Mouse (Mus musculus): ENCODE data around the gene Mapre3.

Mapre3 gene

DNA sequence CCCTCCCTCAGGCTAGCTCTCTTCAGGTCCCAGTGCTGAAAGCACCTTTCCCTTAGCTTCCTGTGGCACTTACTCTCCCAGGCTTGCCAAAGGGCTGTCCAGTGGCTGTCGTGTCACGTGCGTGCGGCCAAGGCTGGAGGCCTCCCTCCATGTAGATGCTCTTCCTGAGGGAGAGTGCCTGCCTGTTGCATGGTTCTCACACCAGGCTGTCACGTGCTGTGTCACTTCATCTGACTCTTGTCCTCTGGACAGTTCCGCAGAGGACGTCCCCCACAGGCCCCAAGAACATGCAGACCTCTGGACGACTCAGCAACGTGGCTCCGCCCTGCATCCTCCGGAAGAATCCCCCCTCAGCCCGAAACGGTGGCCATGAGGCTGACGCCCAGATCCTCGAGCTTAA lies 49.9 kb downstream of the Mapre3 start:
- Histone ChIP-seq H3K27me3 (ENCODE audit: insufficient read depth, low read length) (peaks cover 12% of the 10 kb centered on the region), H3K4me1 (replicated peaks; ENCODE audit: low read depth, low read length) (peaks cover 38% of the 10 kb centered on the region), H3K4me3 (replicated peaks; ENCODE audit: low read length) (peak overlapping the region; percentile 30), H3K9me3 (ENCODE audit: low read length) (no peaks in the 10 kb centered on the region), H3K36me3 (ENCODE audit: insufficient read depth, low read length) (no peaks in the 10 kb centered on the region)
- TF ChIP-seq CTCF (conservative IDR thresholded peaks at IDR 0.05; ENCODE audit: low read length) (no peak), NANOG (IDR thresholded peaks at IDR 0.05; ENCODE audit: borderline replicate concordance, low read length) (no peak), POU5F1 (IDR thresholded peaks at IDR 0.05; ENCODE audit: borderline replicate concordance, low read length) (no peak)

DNA sequence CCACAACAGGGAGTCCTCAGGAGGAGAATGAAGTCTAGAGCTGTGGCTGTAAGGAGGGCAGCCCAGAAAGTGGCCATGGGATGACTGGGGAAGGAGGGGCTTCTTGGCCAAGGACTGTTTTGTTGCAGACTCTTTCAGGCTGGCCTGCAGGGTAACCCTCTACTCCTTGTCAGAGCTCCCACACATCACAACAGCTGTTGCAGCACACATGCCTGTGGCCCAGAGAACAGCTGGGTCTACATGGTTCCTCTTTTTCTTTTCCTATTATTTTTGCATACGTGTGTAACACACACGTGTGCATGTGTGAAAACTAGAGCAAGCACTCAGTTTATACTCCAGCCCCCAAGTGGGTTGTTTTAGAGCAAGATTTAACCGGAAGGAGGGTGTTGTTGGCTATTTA lies 52.4 kb downstream of the Mapre3 start:
- H3K9me3 ChIP-seq (ENCODE audit: low read length), result no peaks in the 10 kb centered on the region
- no peak overlapping the region for H3K4me3 ChIP-seq (replicated peaks; ENCODE audit: low read length)
- TF ChIP-seq NANOG (IDR thresholded peaks at IDR 0.05; ENCODE audit: borderline replicate concordance, low read length), result no peak
- H3K36me3 ChIP-seq (ENCODE audit: insufficient read depth, low read length), result peaks cover 16% of the 10 kb centered on the region
- peaks cover 12% of the 10 kb centered on the region; the same call in 1 of the 2 replicates for H3K27me3 ChIP-seq (ENCODE audit: insufficient read depth, low read length)
- peaks cover 57% of the 10 kb centered on the region for H3K4me1 ChIP-seq (replicated peaks; ENCODE audit: low read depth, low read length)

DNA sequence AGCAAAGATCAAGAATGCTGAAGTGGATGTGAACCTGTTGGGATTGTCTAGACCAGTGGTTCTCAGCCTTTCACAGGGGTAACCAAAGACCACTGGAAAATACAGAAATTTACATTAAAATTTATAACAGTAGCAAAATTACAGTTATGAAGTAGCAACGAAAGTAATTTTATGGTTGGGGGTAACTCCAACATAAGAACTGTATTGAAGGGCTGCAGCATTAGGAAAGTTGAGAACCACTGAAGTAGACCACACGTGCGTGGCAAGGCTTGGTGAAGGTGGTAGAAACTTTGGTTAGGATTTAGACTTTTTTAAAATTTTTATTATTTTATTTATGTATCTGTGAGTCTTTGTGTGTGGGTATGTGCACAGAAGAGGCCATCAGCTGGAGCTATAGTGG lies 53.3 kb downstream of the Mapre3 start, which contains the start of gene Tmem214:
Tmem214 (plus strand) TSS at position 301 of the 400 bp plus-strand sequence.
- peak within 1 kb of the TSS; percentile 92; the same call in 1 of the 2 replicates for H3K4me3 ChIP-seq (replicated peaks; ENCODE audit: low read length)
- peaks cover 12% of the 10 kb centered on the region; the same call in 1 of the 2 replicates for H3K27me3 ChIP-seq (ENCODE audit: insufficient read depth, low read length)
- TF ChIP-seq POU5F1 (IDR thresholded peaks at IDR 0.05; ENCODE audit: borderline replicate concordance, low read length) (no peak), NANOG (IDR thresholded peaks at IDR 0.05; ENCODE audit: borderline replicate concordance, low read length) (no peak), CTCF (conservative IDR thresholded peaks at IDR 0.05; ENCODE audit: low read length) (no peak)
- peaks cover 24% of the 10 kb centered on the region for H3K36me3 ChIP-seq (ENCODE audit: insufficient read depth, low read length)
- no peaks in the 10 kb centered on the region for H3K9me3 ChIP-seq (ENCODE audit: low read length)
- peaks cover 65% of the 10 kb centered on the region for H3K4me1 ChIP-seq (replicated peaks; ENCODE audit: low read depth, low read length)

DNA sequence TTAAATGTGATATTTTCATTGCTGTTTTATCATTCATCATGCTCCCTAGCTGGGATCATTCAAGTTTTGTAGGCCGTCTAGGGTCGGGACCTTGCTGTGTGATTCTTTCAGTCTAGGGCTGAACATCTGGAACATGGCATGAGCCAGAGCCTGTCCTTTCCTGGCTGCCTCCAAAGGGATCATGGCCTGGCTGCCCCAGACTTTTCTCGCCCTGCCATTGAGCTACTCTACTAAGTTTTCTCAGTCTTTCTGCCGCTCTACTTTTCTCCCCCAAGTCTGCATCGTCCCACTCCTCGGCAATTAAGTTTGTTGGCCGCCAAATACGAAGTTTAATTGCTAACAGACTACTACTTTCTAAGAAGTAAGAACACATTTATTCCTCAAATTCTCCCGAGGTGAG lies 54.5 kb downstream of the Mapre3 start:
- Histone ChIP-seq H3K36me3 (ENCODE audit: insufficient read depth, low read length) (peaks cover 37% of the 10 kb centered on the region), H3K4me3 (replicated peaks; ENCODE audit: low read length) (peak overlapping the region; percentile 92), H3K9me3 (ENCODE audit: low read length) (no peaks in the 10 kb centered on the region), H3K27me3 (ENCODE audit: insufficient read depth, low read length) (peaks cover 7% of the 10 kb centered on the region; the same call in 1 of the 2 replicates), H3K4me1 (replicated peaks; ENCODE audit: low read depth, low read length) (peaks cover 67% of the 10 kb centered on the region)
- TF ChIP-seq CTCF (conservative IDR thresholded peaks at IDR 0.05; ENCODE audit: low read length) (no peak), NANOG (IDR thresholded peaks at IDR 0.05; ENCODE audit: borderline replicate concordance, low read length) (no peak), POU5F1 (IDR thresholded peaks at IDR 0.05; ENCODE audit: borderline replicate concordance, low read length) (no peak)

DNA sequence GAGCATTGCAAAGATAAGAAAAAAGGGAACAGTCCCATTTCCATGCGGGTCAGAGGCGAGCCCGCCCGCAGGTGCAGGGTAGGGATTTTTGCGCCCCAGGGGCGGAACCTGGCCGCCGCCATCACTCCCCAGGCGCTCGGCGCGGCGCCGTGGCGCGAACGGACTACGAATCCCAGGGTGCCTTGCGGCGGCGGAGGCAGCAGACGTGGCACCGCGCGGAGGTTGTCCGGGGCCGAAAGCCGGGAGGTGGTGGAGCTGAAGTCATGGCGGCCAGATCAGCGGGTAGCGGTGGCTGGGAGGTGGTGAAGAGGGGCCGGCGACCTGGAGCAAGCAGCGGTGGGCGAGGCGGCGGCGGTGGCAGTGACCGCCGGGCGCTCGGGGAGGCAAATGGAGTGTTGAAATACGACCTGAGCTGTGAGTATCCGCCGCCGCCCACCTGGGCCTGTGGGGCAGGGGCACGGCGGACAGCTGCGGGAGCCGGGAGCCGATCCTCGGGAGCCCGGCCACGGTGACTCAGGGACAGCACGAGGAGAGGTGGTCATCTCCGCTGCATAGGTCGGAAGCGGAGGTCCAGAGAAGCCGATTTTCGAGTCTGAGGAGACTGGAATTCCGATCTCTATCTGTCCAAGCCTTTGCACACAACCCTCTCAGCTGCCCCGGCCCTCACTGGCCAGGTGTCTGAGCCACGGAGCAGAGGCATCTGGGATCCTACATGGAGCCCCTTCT lies 55.1 kb downstream of the Mapre3 start:
- Histone ChIP-seq H3K36me3 (ENCODE audit: insufficient read depth, low read length) (peaks cover 43% of the 10 kb centered on the region), H3K9me3 (ENCODE audit: low read length) (no peaks in the 10 kb centered on the region), H3K4me3 (replicated peaks; ENCODE audit: low read length) (peak overlapping the region; percentile 92), H3K27me3 (ENCODE audit: insufficient read depth, low read length) (peaks cover 4% of the 10 kb centered on the region; the same call in 1 of the 2 replicates), H3K4me1 (replicated peaks; ENCODE audit: low read depth, low read length) (peaks cover 67% of the 10 kb centered on the region)
- TF ChIP-seq CTCF (conservative IDR thresholded peaks at IDR 0.05; ENCODE audit: low read length) (no peak), POU5F1 (IDR thresholded peaks at IDR 0.05; ENCODE audit: borderline replicate concordance, low read length) (no peak), NANOG (IDR thresholded peaks at IDR 0.05; ENCODE audit: borderline replicate concordance, low read length) (no peak)

DNA sequence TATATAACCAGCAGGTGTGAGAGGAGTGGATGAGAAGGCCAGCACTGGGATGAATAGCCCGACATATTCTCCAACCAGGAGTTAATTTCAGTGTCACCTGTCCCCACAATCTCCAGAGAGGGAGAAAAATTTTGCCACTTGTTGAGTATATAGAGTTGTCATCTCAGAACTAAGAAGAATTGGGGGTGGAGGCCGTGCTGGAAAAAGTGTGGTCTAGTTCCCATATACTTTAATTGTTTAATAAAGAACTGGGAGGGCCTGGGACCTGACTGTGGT lies 55.6 kb downstream of the Mapre3 start:
- Histone ChIP-seq H3K9me3 (ENCODE audit: low read length) (no peaks in the 10 kb centered on the region), H3K4me3 (replicated peaks; ENCODE audit: low read length) (peak overlapping the region; percentile 92), H3K27me3 (ENCODE audit: insufficient read depth, low read length) (no peaks in the 10 kb centered on the region; the same call in 1 of the 2 replicates), H3K4me1 (replicated peaks; ENCODE audit: low read depth, low read length) (peaks cover 68% of the 10 kb centered on the region), H3K36me3 (ENCODE audit: insufficient read depth, low read length) (peaks cover 48% of the 10 kb centered on the region)
- TF ChIP-seq POU5F1 (IDR thresholded peaks at IDR 0.05; ENCODE audit: borderline replicate concordance, low read length) (no peak), CTCF (conservative IDR thresholded peaks at IDR 0.05; ENCODE audit: low read length) (no peak), NANOG (IDR thresholded peaks at IDR 0.05; ENCODE audit: borderline replicate concordance, low read length) (no peak)

DNA sequence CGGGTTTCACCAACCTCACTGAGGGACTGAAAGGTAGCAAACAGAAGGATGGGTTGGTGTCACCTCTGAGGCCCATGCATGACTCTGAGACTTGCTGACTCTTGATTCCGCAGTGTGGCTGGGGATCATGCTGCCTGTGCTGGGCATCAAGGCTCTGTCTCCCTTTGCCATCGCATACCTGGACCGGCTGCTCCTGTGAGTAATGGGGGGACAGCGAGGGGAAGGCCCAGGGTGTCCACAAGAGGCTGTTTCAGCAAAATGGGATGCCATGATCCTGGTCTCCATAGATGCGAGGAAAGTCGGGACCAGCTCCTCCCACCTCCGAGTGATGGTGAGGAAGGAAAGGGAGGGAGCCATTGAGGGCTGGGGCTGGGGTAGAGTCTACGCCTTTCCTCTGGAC lies 58.1 kb downstream of the Mapre3 start:
- H3K36me3 ChIP-seq (ENCODE audit: insufficient read depth, low read length), result peaks cover 73% of the 10 kb centered on the region
- no peaks in the 10 kb centered on the region for H3K9me3 ChIP-seq (ENCODE audit: low read length)
- no peaks in the 10 kb centered on the region for H3K27me3 ChIP-seq (ENCODE audit: insufficient read depth, low read length)
- H3K4me3 ChIP-seq (replicated peaks; ENCODE audit: low read length), result no peak overlapping the region
- peaks cover 77% of the 10 kb centered on the region for H3K4me1 ChIP-seq (replicated peaks; ENCODE audit: low read depth, low read length)
- TF ChIP-seq CTCF (conservative IDR thresholded peaks at IDR 0.05; ENCODE audit: low read length) (no peak), NANOG (IDR thresholded peaks at IDR 0.05; ENCODE audit: borderline replicate concordance, low read length) (no peak), POU5F1 (IDR thresholded peaks at IDR 0.05; ENCODE audit: borderline replicate concordance, low read length) (no peak)

DNA sequence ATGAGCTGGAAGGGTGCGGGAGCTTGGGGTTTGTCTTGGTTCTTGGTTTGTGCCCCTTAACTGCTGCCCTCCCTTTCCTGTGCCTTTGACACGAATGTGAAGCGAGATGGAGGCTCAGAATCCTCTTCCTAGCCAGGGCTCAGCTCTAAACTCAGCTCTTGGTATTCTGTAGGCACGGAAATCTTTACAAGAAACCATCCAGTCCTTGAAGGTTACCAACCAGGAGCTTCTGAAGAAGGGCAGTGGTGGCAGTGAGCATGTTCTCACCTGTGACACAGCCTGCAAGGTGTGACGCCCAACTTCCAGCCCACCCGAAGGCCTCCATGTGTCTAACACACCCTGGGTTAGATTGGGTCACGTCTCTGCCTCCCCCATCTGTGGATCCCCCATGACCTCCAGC lies 59.9 kb downstream of the Mapre3 start:
- no peaks in the 10 kb centered on the region for H3K9me3 ChIP-seq (ENCODE audit: low read length)
- peaks cover 79% of the 10 kb centered on the region for H3K36me3 ChIP-seq (ENCODE audit: insufficient read depth, low read length)
- TF ChIP-seq NANOG (IDR thresholded peaks at IDR 0.05; ENCODE audit: borderline replicate concordance, low read length) (no peak), CTCF (conservative IDR thresholded peaks at IDR 0.05; ENCODE audit: low read length) (no peak), POU5F1 (IDR thresholded peaks at IDR 0.05; ENCODE audit: borderline replicate concordance, low read length) (no peak)
- no peaks in the 10 kb centered on the region for H3K27me3 ChIP-seq (ENCODE audit: insufficient read depth, low read length)
- no peak overlapping the region for H3K4me3 ChIP-seq (replicated peaks; ENCODE audit: low read length)
- H3K4me1 ChIP-seq (replicated peaks; ENCODE audit: low read depth, low read length), result peaks cover 86% of the 10 kb centered on the region

DNA sequence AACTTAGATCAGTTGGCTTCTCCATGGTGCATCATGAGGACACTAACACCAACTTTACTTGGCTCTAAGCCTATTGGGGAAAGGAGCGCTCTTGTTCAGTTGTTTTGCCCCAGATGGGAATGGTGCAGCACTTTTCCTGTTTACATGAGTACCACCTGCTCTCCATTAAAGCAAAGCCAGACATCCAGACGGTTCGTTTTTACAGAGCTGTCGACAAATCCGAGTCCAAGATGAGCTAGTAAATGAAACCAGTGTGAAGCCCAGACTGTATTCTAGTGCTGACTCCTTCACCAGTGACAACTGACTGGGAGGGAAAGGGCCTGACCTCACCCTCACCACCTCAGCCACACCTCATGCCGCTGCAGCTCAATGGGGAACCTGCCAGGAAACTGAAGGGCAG lies 64.2 kb downstream of the Mapre3 start:
- Histone ChIP-seq H3K9me3 (ENCODE audit: low read length) (no peaks in the 10 kb centered on the region), H3K4me1 (replicated peaks; ENCODE audit: low read depth, low read length) (peaks cover 56% of the 10 kb centered on the region), H3K36me3 (ENCODE audit: insufficient read depth, low read length) (peaks cover 45% of the 10 kb centered on the region), H3K4me3 (replicated peaks; ENCODE audit: low read length) (no peak overlapping the region), H3K27me3 (ENCODE audit: insufficient read depth, low read length) (no peaks in the 10 kb centered on the region)
- TF ChIP-seq POU5F1 (IDR thresholded peaks at IDR 0.05; ENCODE audit: borderline replicate concordance, low read length) (no peak), CTCF (conservative IDR thresholded peaks at IDR 0.05; ENCODE audit: low read length) (no peak), NANOG (IDR thresholded peaks at IDR 0.05; ENCODE audit: borderline replicate concordance, low read length) (no peak)

Measured in E14TG2a.4 (cell line).